Mouse (Mus musculus): ENCODE results near the gene Rgp1. TPM values are rescaled to one million over a fixed set of nuclear protein-coding genes. Genes with fewer than 3 reads are reported as not detected.

Gene Rgp1
- polyA plus RNA-seq, 1 experiment from 2014 or later = 36.3 TPM

- Histone ChIP-seq H3K4me1 (no peaks in the 10 kb centered on the region), H3K4me3 (no peak overlapping the region), H3K9me3 (no peaks in the 10 kb centered on the region), H3K4me2 (replicated peaks) (no peak overlapping the region), H3K36me3 (no peaks in the 10 kb centered on the region), H3K27ac (no peak overlapping the region), H3K27me3 (replicated peaks) (no peaks in the 10 kb centered on the region), H3K9ac (no peak overlapping the region)
- ATAC-seq (ENCODE audit: low FRiP score, low read depth) = no peak
- 85% methylated on average over 9 of the region's 9 CpGs for WGBS
These were observed 26.5 kb downstream of the Rgp1 start for GRCm38 (mm10) chr4:43604751-43605685.

GRCm38 (mm10) chr4:43612534-43612933 is 34.0 kb downstream of the Rgp1 start:
- ATAC-seq (ENCODE audit: low FRiP score, low read depth) = no peak
- no peak overlapping the region for H3K9ac ChIP-seq
- no peaks in the 10 kb centered on the region for H3K4me1 ChIP-seq
- no peaks in the 10 kb centered on the region for H3K36me3 ChIP-seq
- H3K9me3 ChIP-seq = no peaks in the 10 kb centered on the region
- 79% methylated on average over 10 of the region's 10 CpGs for whole genome bisulfite sequencing
- H3K4me2 ChIP-seq (replicated peaks) = no peak overlapping the region
- H3K4me3 ChIP-seq = no peak overlapping the region
- H3K27me3 ChIP-seq (replicated peaks) = no peaks in the 10 kb centered on the region
- H3K27ac ChIP-seq = no peak overlapping the region

- H3K4me3 ChIP-seq = no peak overlapping the region
- H3K9me3 ChIP-seq = no peaks in the 10 kb centered on the region
- 76% methylated on average over 3 of the region's 3 CpGs for WGBS
These were observed 34.7 kb downstream of the Rgp1 start for GRCm38 (mm10) chr4:43613060-43613730.

DNA sequence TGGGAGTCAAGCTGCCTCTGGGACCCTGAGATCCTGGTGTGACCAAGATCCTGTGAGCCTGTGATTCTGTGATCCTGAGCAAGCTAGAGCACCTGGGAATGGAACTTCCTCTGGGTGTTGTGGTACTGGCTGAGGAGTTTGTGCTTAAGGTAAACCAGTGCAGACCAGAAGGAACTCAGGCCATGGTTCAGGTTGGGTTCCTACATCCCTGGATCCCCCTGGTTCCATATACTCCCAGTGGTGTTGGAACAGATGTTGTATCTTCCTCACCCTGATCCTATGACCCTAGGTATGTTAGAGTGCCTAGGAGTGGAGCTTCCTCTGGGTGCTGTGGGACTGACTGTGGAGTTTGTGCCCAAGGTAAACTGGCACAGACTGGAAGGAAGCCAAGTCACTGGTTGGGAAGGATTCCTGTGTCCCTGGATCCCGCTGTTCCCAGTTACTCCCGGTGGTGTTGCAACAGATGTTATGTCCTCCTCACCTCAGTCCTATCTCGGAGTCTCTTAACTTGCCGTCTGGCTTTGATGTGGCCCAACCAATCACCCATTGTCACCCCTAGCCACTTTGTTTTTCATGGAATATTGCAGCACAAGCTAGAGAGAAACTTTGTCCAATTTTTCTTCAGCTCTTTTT is 41.7 kb downstream of the Rgp1 start:
- no peak overlapping the region for H3K4me2 ChIP-seq (replicated peaks)
- H3K9me3 ChIP-seq = peaks cover 2% of the 10 kb centered on the region; the same call in 1 of the 2 replicates
- no peak overlapping the region for H3K9ac ChIP-seq
- H3K4me3 ChIP-seq = no peak overlapping the region
- ATAC-seq (ENCODE audit: low FRiP score, low read depth) = no peak
- H3K27me3 ChIP-seq (replicated peaks) = no peaks in the 10 kb centered on the region
- WGBS = 85% methylated on average over 4 of the region's 4 CpGs
- H3K4me1 ChIP-seq = no peaks in the 10 kb centered on the region
- H3K27ac ChIP-seq = no peak overlapping the region
- no peaks in the 10 kb centered on the region for H3K36me3 ChIP-seq

More at GRCm38 (mm10) chr4:43613060-43613730, 34.7 kb downstream of the Rgp1 start:
- no peak overlapping the region for H3K4me2 ChIP-seq (replicated peaks)
- H3K27me3 ChIP-seq (replicated peaks) = no peaks in the 10 kb centered on the region
- no peaks in the 10 kb centered on the region for H3K36me3 ChIP-seq
- no peak overlapping the region for H3K9ac ChIP-seq
- H3K27ac ChIP-seq = no peak overlapping the region
- H3K4me1 ChIP-seq = no peaks in the 10 kb centered on the region
- ATAC-seq (ENCODE audit: low FRiP score, low read depth) = no peak

DNA sequence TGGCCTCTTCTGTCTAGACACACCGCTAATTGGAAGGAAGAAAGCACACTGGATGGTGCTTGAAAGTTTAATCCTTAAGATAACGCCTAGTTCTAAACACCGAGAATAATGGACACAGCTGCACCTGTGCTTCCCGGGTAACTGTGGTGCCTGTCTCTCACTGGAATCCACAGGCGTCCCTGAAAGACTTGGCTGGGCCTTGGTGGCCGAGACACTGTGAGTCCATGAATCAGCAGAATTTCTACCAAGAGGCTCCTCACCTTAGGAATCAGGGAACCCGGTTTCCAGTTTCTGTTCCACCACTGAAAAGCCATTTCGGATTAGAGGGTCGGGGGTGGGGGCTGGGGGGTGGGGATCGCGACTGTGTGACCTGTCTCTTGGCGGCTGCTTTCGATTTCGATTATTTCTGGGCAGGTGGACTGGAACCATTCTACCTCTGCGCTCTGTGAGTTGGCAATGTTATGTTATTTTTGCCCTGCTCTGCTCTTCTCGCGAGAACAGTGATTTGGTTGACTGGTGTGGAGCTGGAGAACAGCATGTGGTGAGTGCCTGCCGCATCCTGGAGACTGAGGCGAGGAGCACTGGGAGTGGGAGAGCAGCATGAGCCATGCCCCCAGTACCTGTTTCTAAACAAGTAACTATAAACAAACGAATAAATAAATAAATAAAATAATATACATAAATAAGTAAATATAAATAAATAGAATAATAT is 50.7 kb downstream of the Rgp1 start:
- peaks cover 9% of the 10 kb centered on the region; the same call in 1 of the 2 replicates for H3K9me3 ChIP-seq
- H3K36me3 ChIP-seq = no peaks in the 10 kb centered on the region
- no peak overlapping the region for H3K4me2 ChIP-seq (replicated peaks)
- H3K9ac ChIP-seq = no peak overlapping the region
- H3K4me3 ChIP-seq = no peak overlapping the region
- 46% methylated on average over 20 of the region's 20 CpGs for WGBS
- no peak overlapping the region for H3K27ac ChIP-seq
- no peaks in the 10 kb centered on the region for H3K27me3 ChIP-seq (replicated peaks)
- no peak for ATAC-seq (ENCODE audit: low FRiP score, low read depth)
- H3K4me1 ChIP-seq = peaks cover 28% of the 10 kb centered on the region

- Histone ChIP-seq H3K9ac (no peak overlapping the region), H3K27me3 (replicated peaks) (no peaks in the 10 kb centered on the region), H3K9me3 (peaks cover 8% of the 10 kb centered on the region; the same call in 1 of the 2 replicates), H3K4me1 (peaks cover 30% of the 10 kb centered on the region), H3K36me3 (no peaks in the 10 kb centered on the region), H3K4me2 (replicated peaks) (peak overlapping the region; percentile 92), H3K4me3 (no peak overlapping the region), H3K27ac (no peak overlapping the region; the same call in 1 of the 2 replicates)
- 5% methylated on average over 5 of the region's 5 CpGs for WGBS
- peak; percentile 58; the same call in 1 of the 2 replicates for ATAC-seq (ENCODE audit: low FRiP score, low read depth)
These were observed 51.6 kb downstream of the Rgp1 start for GRCm38 (mm10) chr4:43630030-43630581.

GRCm38 (mm10) chr4:43630671-43631045 is 52.1 kb downstream of the Rgp1 start:
- WGBS = 14% methylated on average over 5 of the region's 5 CpGs
- Histone ChIP-seq H3K4me1 (peaks cover 30% of the 10 kb centered on the region), H3K36me3 (no peaks in the 10 kb centered on the region), H3K27ac (peak overlapping the region; percentile 82), H3K9ac (peak overlapping the region; percentile 93; the same call in 1 of the 2 replicates), H3K9me3 (peaks cover 3% of the 10 kb centered on the region; the same call in 1 of the 2 replicates), H3K4me3 (peak overlapping the region; percentile 63; the same call in 1 of the 2 replicates), H3K4me2 (replicated peaks) (peak overlapping the region; percentile 92), H3K27me3 (replicated peaks) (no peaks in the 10 kb centered on the region)
- ATAC-seq (ENCODE audit: low FRiP score, low read depth) = peak; percentile 17; the same call in 1 of the 2 replicates

GRCm38 (mm10) chr4:43631046-43631955 is 52.8 kb downstream of the Rgp1 start, which contains the start of gene Npr2:
Gene Npr2 (plus strand): TSS chr4:43631935.
- peak within 1 kb of the TSS; percentile 82 for H3K27ac ChIP-seq
- H3K4me2 ChIP-seq (replicated peaks) = peak within 1 kb of the TSS; percentile 92
- H3K4me1 ChIP-seq = peaks cover 30% of the 10 kb centered on the region
- peak; percentile 63 for ATAC-seq (ENCODE audit: low FRiP score, low read depth)
- H3K36me3 ChIP-seq = no peaks in the 10 kb centered on the region
- no peaks in the 10 kb centered on the region for H3K27me3 ChIP-seq (replicated peaks)
- peak within 1 kb of the TSS; percentile 63 for H3K4me3 ChIP-seq
- WGBS = 1% methylated on average over 60 of the region's 70 CpGs
- H3K9ac ChIP-seq = peak within 1 kb of the TSS; percentile 93
- 0 out of 2 replicates have a peak, but pooled peaks cover 3% of the 10 kb centered on the region for H3K9me3 ChIP-seq

- Histone ChIP-seq H3K9ac (peak overlapping the region; percentile 93), H3K4me1 (peaks cover 30% of the 10 kb centered on the region), H3K9me3 (no peaks in the 10 kb centered on the region), H3K27ac (peak overlapping the region; percentile 82), H3K4me2 (replicated peaks) (peak overlapping the region; percentile 92), H3K36me3 (no peaks in the 10 kb centered on the region), H3K27me3 (replicated peaks) (no peaks in the 10 kb centered on the region), H3K4me3 (peak overlapping the region; percentile 63)
- 43% methylated on average over 42 of the region's 42 CpGs for WGBS
- ATAC-seq (ENCODE audit: low FRiP score, low read depth) = peak; percentile 31; the same call in 1 of the 2 replicates
These were observed 53.7 kb downstream of the Rgp1 start for GRCm38 (mm10) chr4:43631956-43632920.

- H3K4me3 ChIP-seq = 0 out of 2 replicates have a peak overlapping the region, but pooled peaks have one; percentile 11
- H3K9me3 ChIP-seq = no peaks in the 10 kb centered on the region
- no peaks in the 10 kb centered on the region for H3K36me3 ChIP-seq
- H3K27me3 ChIP-seq (replicated peaks) = no peaks in the 10 kb centered on the region
- 66% methylated on average over 8 of the region's 8 CpGs for WGBS
- no peak for ATAC-seq (ENCODE audit: low FRiP score, low read depth)
- H3K4me1 ChIP-seq = peaks cover 30% of the 10 kb centered on the region
- H3K27ac ChIP-seq = no peak overlapping the region
- H3K4me2 ChIP-seq (replicated peaks) = peak overlapping the region; percentile 92
- H3K9ac ChIP-seq = no peak overlapping the region
These were observed 54.8 kb downstream of the Rgp1 start for GRCm38 (mm10) chr4:43633296-43633695.
